Mouse (Mus musculus): Measurements from ENCODE around the gene Rabgef1. TPM values are rescaled to one million over a fixed set of nuclear protein-coding genes. Genes with fewer than 3 reads are reported as not detected.

Gene Rabgef1
- polyA plus RNA-seq, 1 experiment from 2014 or later = 24.4 TPM

DNA sequence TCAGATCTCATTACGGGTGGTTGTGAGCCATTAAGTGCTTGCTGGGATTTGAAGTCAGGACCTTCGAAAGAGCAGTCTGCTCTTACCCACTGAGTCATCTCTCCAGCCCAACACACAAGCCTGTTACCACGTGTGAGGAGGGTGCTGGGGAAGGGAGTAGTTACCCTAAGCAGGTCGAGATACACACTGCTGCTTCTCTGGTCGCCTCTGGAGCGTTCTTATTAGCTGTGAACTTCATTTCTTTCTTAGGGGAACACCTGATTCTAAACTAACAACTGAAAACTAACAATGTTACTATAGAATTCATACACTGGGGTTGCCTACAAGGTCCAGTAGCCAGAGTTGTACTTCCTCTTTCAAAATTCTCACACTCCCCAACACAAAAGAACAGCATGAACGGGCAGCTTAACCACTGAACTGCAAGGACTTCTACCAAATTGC, 11.8 kb upstream of the Rabgef1 start:
- WGBS = 64% methylated on average over 7 of the region's 7 CpGs
- no peak for DNase-seq (ENCODE audit: low spot score)
- Histone ChIP-seq H3K4me3 (ENCODE audit: low read depth, low read length) (no peak overlapping the region), H3K27ac (replicated peaks; ENCODE audit: low read depth, low read length) (no peak overlapping the region), H3K4me1 (ENCODE audit: control insufficient read depth, insufficient read depth, low read length) (no peaks in the 10 kb centered on the region), H3K9ac (ENCODE audit: low read depth, low read length) (no peak overlapping the region), H3K9me3 (ENCODE audit: control insufficient read depth, low read length) (no peaks in the 10 kb centered on the region), H3K36me3 (ENCODE audit: control insufficient read depth, insufficient read depth, low read length) (peaks cover 7% of the 10 kb centered on the region; the same call in 1 of the 2 replicates), H3K27me3 (replicated peaks; ENCODE audit: control insufficient read depth, insufficient read depth, low read length) (no peaks in the 10 kb centered on the region), H3K4me2 (ENCODE audit: low read depth, low read length) (no peak overlapping the region)
- ATAC-seq (ENCODE audit: low read depth) = no peak

DNA sequence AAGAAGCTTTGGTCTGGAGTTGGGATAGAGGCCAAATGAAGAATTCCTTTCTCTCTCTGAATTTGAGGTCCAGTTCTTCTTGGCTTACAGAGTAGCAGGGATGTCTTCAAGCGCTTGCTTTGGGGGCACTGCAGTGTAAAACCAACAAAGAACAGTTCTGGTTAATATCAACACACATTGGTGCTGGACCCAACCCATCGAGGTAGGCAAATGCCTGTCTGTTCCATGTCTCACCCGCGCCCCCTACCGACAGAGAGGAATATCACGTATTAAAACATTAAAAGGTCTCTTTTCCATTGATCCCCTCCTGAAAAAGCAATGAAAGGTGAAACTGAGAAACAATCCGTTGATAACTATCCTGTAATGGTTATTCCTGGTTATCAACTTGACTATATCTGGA, 7.9 kb upstream of the Rabgef1 start:
- Histone ChIP-seq H3K27ac (replicated peaks; ENCODE audit: low read depth, low read length) (no peak overlapping the region), H3K27me3 (replicated peaks; ENCODE audit: control insufficient read depth, insufficient read depth, low read length) (no peaks in the 10 kb centered on the region), H3K9me3 (ENCODE audit: control insufficient read depth, low read length) (no peaks in the 10 kb centered on the region), H3K4me1 (ENCODE audit: control insufficient read depth, insufficient read depth, low read length) (no peaks in the 10 kb centered on the region), H3K4me2 (ENCODE audit: low read depth, low read length) (no peak overlapping the region), H3K4me3 (ENCODE audit: low read depth, low read length) (no peak overlapping the region), H3K36me3 (ENCODE audit: control insufficient read depth, insufficient read depth, low read length) (no peaks in the 10 kb centered on the region), H3K9ac (ENCODE audit: low read depth, low read length) (no peak overlapping the region)
- 7% methylated on average over 7 of the region's 7 CpGs for WGBS
- DNase-seq (ENCODE audit: low spot score) (peak; percentile 85), ATAC-seq (ENCODE audit: low read depth) (0 out of 2 replicates have a peak, but pooled peaks have one; percentile 41)

DNA sequence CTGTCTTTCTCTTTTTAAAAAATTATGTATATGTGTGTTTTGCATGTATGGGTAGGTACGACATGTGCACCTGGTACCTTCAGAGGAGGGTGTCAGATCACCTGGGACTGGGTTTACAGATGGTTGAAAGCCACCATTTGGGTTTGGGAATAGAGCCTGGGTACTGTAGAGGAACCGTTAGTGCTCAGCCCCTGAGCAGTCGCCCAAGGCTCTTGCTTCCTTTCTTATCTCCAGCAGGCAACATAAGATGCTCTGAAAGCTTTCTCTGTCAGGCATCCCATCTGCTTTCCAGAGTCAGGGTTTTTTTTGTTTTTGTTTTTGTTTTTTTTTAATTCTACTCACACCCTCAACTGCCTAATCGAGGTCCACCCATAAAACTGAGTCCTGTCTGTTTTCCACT, 6.4 kb upstream of the Rabgef1 start:
- Histone ChIP-seq H3K9ac (ENCODE audit: low read depth, low read length) (no peak overlapping the region), H3K4me3 (ENCODE audit: low read depth, low read length) (no peak overlapping the region), H3K27ac (replicated peaks; ENCODE audit: low read depth, low read length) (no peak overlapping the region), H3K4me2 (ENCODE audit: low read depth, low read length) (no peak overlapping the region), H3K4me1 (ENCODE audit: control insufficient read depth, insufficient read depth, low read length) (no peaks in the 10 kb centered on the region), H3K36me3 (ENCODE audit: control insufficient read depth, insufficient read depth, low read length) (no peaks in the 10 kb centered on the region), H3K27me3 (replicated peaks; ENCODE audit: control insufficient read depth, insufficient read depth, low read length) (no peaks in the 10 kb centered on the region), H3K9me3 (ENCODE audit: control insufficient read depth, low read length) (no peaks in the 10 kb centered on the region)
- no peak for DNase-seq (ENCODE audit: low spot score)
- WGBS = 66% methylated on average over 4 of the region's 4 CpGs
- ATAC-seq (ENCODE audit: low read depth) = no peak

DNA sequence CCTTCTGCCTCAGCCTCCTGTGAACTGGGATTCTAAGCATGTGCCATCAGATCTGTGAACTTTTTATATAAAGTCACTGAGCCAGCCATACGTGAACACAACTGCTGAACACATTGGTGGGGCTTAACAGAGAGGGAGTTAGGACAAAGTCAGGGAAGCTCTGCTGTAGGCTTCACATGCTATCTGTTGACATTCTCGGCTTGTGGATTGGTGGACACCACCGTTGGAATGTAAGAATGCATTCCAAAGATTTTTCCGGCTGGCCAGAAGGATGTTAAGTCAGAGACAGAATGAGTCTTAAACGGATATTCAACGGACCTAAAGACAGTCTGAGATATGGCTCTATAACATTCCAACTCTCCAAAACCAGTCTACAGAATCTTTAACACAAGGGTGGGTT, 2.5 kb upstream of the Rabgef1 start:
- ATAC-seq (ENCODE audit: low read depth) = no peak
- Histone ChIP-seq H3K4me1 (ENCODE audit: control insufficient read depth, insufficient read depth, low read length) (peaks cover 12% of the 10 kb centered on the region), H3K27me3 (replicated peaks; ENCODE audit: control insufficient read depth, insufficient read depth, low read length) (no peaks in the 10 kb centered on the region), H3K9me3 (ENCODE audit: control insufficient read depth, low read length) (no peaks in the 10 kb centered on the region), H3K4me2 (ENCODE audit: low read depth, low read length) (no peak overlapping the region), H3K27ac (replicated peaks; ENCODE audit: low read depth, low read length) (no peak overlapping the region), H3K36me3 (ENCODE audit: control insufficient read depth, insufficient read depth, low read length) (no peaks in the 10 kb centered on the region), H3K9ac (ENCODE audit: low read depth, low read length) (no peak overlapping the region), H3K4me3 (ENCODE audit: low read depth, low read length) (no peak overlapping the region)
- 50% methylated on average over 6 of the region's 6 CpGs for WGBS
- no peak for DNase-seq (ENCODE audit: low spot score)

DNA sequence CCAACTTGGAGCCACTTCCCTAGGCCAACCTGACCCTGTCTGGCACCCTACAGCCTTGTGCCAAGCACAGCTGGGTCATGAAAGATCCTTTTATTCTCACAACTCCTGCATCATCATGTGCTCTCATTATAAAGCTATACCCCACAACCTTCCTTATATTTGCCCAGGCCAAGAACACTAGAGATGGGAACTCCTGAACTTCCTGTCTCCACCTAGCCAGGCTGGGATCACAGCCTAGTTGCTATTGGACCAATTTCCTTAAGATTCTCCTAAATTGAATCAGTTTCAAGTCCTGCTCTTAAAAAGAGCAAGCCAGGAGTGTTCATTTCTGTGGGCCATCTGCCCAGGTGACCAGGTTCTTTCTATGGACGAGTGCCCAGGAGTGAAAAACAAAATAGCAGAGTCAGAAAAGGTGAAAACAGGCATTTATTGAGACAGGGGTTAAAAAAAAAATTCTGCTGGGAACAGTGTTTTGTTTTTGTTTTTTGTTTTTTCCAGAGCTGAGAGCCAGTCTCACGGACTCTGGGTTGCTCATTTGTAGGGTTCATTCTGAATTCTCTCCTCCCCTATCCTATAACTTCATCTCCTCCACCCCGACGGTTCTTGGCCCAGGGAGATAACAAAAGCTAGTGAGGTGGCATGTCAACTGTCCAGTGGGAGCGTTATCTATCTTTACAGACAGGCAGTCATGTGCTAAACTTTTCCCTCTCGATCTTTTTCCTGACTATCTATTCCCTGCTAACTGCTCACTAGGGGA, 754 bp upstream of the Rabgef1 start:
- no peak for ATAC-seq (ENCODE audit: low read depth)
- H3K4me2 ChIP-seq (ENCODE audit: low read depth, low read length) = peak overlapping the region; percentile 80
- DNase-seq (ENCODE audit: low spot score) = no peak
- H3K9ac ChIP-seq (ENCODE audit: low read depth, low read length) = peak overlapping the region; percentile 91
- no peaks in the 10 kb centered on the region for H3K36me3 ChIP-seq (ENCODE audit: control insufficient read depth, insufficient read depth, low read length)
- H3K27me3 ChIP-seq (replicated peaks; ENCODE audit: control insufficient read depth, insufficient read depth, low read length) = no peaks in the 10 kb centered on the region
- 15% methylated on average over 6 of the region's 6 CpGs for WGBS
- peak overlapping the region; percentile 75 for H3K27ac ChIP-seq (replicated peaks; ENCODE audit: low read depth, low read length)
- H3K4me1 ChIP-seq (ENCODE audit: control insufficient read depth, insufficient read depth, low read length) = peaks cover 12% of the 10 kb centered on the region
- peak overlapping the region; percentile 87 for H3K4me3 ChIP-seq (ENCODE audit: low read depth, low read length)
- H3K9me3 ChIP-seq (ENCODE audit: control insufficient read depth, low read length) = no peaks in the 10 kb centered on the region

DNA sequence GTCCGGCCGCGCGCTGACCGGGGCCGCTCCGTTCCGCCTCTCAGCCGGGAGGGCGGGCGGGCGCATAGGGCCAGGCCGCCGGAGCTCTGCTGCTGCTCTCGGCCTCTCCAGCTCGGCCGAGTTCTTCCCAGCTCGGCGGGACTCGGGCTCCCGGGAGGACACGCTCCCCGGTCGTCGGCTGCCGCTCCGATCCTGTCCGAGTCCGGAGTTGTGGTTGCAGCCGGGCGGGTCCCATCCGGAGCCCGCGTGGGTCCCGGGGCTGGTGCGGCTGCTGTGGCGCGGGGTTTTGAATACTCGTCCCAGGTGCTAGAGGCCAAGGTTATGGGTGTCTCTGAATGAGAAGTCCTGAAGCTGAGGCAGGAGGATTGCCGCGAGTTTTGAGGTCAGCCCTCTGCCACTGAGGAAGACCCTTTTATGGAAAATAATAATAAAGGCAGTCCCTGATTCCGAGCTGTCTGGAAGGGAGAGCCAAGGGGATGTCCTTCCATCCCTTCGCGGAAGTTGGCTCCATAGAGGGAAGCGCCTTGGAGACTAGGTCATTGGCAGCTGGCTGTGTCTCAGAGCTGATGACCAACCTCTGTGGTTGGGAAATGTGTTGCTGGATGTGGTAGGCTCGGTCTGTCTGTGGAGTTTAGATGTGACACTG, 481 bp downstream of the Rabgef1 start:
- H3K4me1 ChIP-seq (ENCODE audit: control insufficient read depth, insufficient read depth, low read length) = peaks cover 12% of the 10 kb centered on the region
- peak overlapping the region; percentile 80 for H3K4me2 ChIP-seq (ENCODE audit: low read depth, low read length)
- peak; percentile 19 for DNase-seq (ENCODE audit: low spot score)
- H3K4me3 ChIP-seq (ENCODE audit: low read depth, low read length) = peak overlapping the region; percentile 87
- peak overlapping the region; percentile 91 for H3K9ac ChIP-seq (ENCODE audit: low read depth, low read length)
- H3K27me3 ChIP-seq (replicated peaks; ENCODE audit: control insufficient read depth, insufficient read depth, low read length) = no peaks in the 10 kb centered on the region
- H3K36me3 ChIP-seq (ENCODE audit: control insufficient read depth, insufficient read depth, low read length) = no peaks in the 10 kb centered on the region
- under 1% methylated on average over 23 of the region's 46 CpGs for WGBS
- no peaks in the 10 kb centered on the region for H3K9me3 ChIP-seq (ENCODE audit: control insufficient read depth, low read length)
- peak; percentile 84 for ATAC-seq (ENCODE audit: low read depth)
- H3K27ac ChIP-seq (replicated peaks; ENCODE audit: low read depth, low read length) = peak overlapping the region; percentile 75

DNA sequence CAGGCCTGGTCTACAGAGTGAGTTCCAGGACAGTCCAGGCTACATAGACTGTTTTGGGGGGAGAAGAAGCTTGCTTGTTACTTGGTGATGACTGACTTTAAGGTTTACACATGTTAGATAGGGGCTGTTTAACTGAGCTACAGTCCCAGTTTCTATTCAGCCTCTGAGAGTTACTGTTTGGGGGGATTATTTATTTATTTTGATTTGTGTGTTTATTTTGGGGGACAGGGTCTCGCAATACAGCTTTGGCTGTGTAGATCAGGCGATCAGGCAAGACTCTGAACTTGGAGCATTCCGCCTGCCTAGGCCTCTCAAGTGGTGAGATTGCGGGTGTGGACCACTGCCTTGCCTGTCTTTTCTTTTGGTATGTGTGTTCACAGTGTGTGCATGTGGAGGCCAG, 1.4 kb downstream of the Rabgef1 start:
- no peak for ATAC-seq (ENCODE audit: low read depth)

DNA sequence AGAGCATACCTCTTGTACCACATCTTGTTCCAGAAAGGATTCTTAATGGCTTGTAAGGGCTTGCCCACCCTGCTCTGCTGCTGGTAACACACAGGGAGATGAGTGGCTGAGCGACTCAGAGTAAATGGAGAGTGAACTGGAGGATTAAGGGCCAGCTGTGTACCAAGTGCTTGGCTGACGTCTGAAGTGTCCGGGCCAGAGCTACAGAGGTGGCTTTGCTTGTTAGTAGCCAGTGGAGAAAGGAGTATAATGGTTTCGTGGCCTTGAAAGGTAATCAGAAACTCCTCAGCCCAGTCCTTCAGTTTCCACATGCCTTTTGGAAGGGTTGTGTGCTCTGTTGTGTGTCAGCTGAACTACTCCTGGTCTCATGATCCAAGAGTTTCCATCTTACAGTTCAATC, 6.3 kb downstream of the Rabgef1 start:
- no peak overlapping the region for H3K4me2 ChIP-seq (ENCODE audit: low read depth, low read length)
- peaks cover 6% of the 10 kb centered on the region for H3K4me1 ChIP-seq (ENCODE audit: control insufficient read depth, insufficient read depth, low read length)
- no peak overlapping the region for H3K9ac ChIP-seq (ENCODE audit: low read depth, low read length)

More for the DNA sequence above, 1.4 kb downstream of the Rabgef1 start:
- H3K27me3 ChIP-seq (replicated peaks; ENCODE audit: control insufficient read depth, insufficient read depth, low read length) = no peaks in the 10 kb centered on the region
- H3K9me3 ChIP-seq (ENCODE audit: control insufficient read depth, low read length) = no peaks in the 10 kb centered on the region
- peaks cover 12% of the 10 kb centered on the region for H3K4me1 ChIP-seq (ENCODE audit: control insufficient read depth, insufficient read depth, low read length)
- peak overlapping the region; percentile 5; the same call in 1 of the 2 replicates for H3K9ac ChIP-seq (ENCODE audit: low read depth, low read length)
- peak overlapping the region; percentile 87 for H3K4me3 ChIP-seq (ENCODE audit: low read depth, low read length)
- no peak for DNase-seq (ENCODE audit: low spot score)
- 87% methylated on average over 4 of the region's 4 CpGs for WGBS
- H3K36me3 ChIP-seq (ENCODE audit: control insufficient read depth, insufficient read depth, low read length) = no peaks in the 10 kb centered on the region
- peak overlapping the region; percentile 80 for H3K4me2 ChIP-seq (ENCODE audit: low read depth, low read length)
- no peak overlapping the region for H3K27ac ChIP-seq (replicated peaks; ENCODE audit: low read depth, low read length)

More for the DNA sequence above, 6.3 kb downstream of the Rabgef1 start:
- no peak overlapping the region for H3K4me3 ChIP-seq (ENCODE audit: low read depth, low read length)
- H3K27me3 ChIP-seq (replicated peaks; ENCODE audit: control insufficient read depth, insufficient read depth, low read length) = no peaks in the 10 kb centered on the region
- H3K9me3 ChIP-seq (ENCODE audit: control insufficient read depth, low read length) = no peaks in the 10 kb centered on the region
- no peak overlapping the region; the same call in 1 of the 2 replicates for H3K27ac ChIP-seq (replicated peaks; ENCODE audit: low read depth, low read length)
- WGBS = 39% methylated on average over 4 of the region's 4 CpGs
- no peaks in the 10 kb centered on the region for H3K36me3 ChIP-seq (ENCODE audit: control insufficient read depth, insufficient read depth, low read length)
- ATAC-seq (ENCODE audit: low read depth) (peak; percentile 66; the same call in 1 of the 2 replicates), DNase-seq (ENCODE audit: low spot score) (peak; percentile 54)
